ENCODE assay signal across 11 mouse cellular contexts in genomic region chr6:29695290-29695674, GRCm38 (mm10). TPM values are rescaled to one million over a fixed set of nuclear protein-coding genes. Genes with fewer than 3 reads are reported as not detected.
DNase-seq lines count a peak whose midpoint lies in the region; ATAC-seq and TF ChIP-seq lines count a peak whose summit lies in the region.
"Had no signal": no experiment of that assay in that cellular context is flagged by ENCODE, and none has a peak within 500 bp of the region (broad histone marks: within the 10 kb centered on the region; RNA-seq: fewer than 3 reads in every experiment).

No protein-coding gene starts in this region.

- H3K4me3 ChIP-seq in heart, embryonic 15.5 days, result 0 out of 2 replicates have a peak overlapping the region, but pooled peaks have one; percentile 76
- no peak overlapping the region for H3K4me3 ChIP-seq in stomach, embryonic 14.5 days (ENCODE audit: low read depth, low read length)
- H3K4me3 ChIP-seq in stomach, postnatal 0 days (ENCODE audit: low read depth, low read length), result no peak overlapping the region
- peak overlapping the region; percentile 97 for H3K4me3 ChIP-seq in liver, embryonic 12.5 days

- H3K27me3 ChIP-seq in heart, embryonic 15.5 days, result peaks cover 34% of the 10 kb centered on the region
- no peaks in the 10 kb centered on the region for H3K27me3 ChIP-seq in stomach, embryonic 14.5 days (ENCODE audit: control insufficient read depth, insufficient read depth, low read length)
- H3K27me3 ChIP-seq in stomach, postnatal 0 days (ENCODE audit: control insufficient read depth, insufficient read depth, low read length), result no peaks in the 10 kb centered on the region; the same call in 1 of the 2 replicates
- peaks cover 32% of the 10 kb centered on the region for H3K27me3 ChIP-seq in liver, embryonic 12.5 days (replicated peaks)

- no peak overlapping the region for H3K27ac ChIP-seq in heart, embryonic 15.5 days
- H3K27ac ChIP-seq in stomach, embryonic 14.5 days (ENCODE audit: low read length), result no peak overlapping the region
- H3K27ac ChIP-seq in stomach, postnatal 0 days (replicated peaks), result no peak overlapping the region
- H3K27ac ChIP-seq in liver, embryonic 12.5 days, result peak overlapping the region; percentile 98
- H3K27ac ChIP-seq: embryonic facial prominence, embryonic 13.5 days had no signal

- peak overlapping the region; percentile 21; the same call in 1 of the 2 replicates for H3K4me2 ChIP-seq in heart, embryonic 15.5 days
- peak overlapping the region; percentile 97; the same call in 1 of the 2 replicates for H3K4me2 ChIP-seq in stomach, embryonic 14.5 days (replicated peaks; ENCODE audit: low read depth, low read length)
- H3K4me2 ChIP-seq in stomach, postnatal 0 days (replicated peaks; ENCODE audit: low read depth), result no peak overlapping the region
- H3K4me2 ChIP-seq in liver, embryonic 12.5 days, result peak overlapping the region; percentile 89

- H3K9ac ChIP-seq in heart, embryonic 15.5 days, result no peak overlapping the region
- H3K9ac ChIP-seq in stomach, embryonic 14.5 days (replicated peaks; ENCODE audit: low read depth, low read length), result no peak overlapping the region
- H3K9ac ChIP-seq in stomach, postnatal 0 days (ENCODE audit: low read length), result no peak overlapping the region
- peak overlapping the region; percentile 100 for H3K9ac ChIP-seq in liver, embryonic 12.5 days

- intact Hi-C loops in heart, postnatal 14 days (cut with DNase I), result no loop called here

- TF ChIP-seq EP300 in stomach, postnatal 0 days (optimal IDR thresholded peaks at IDR 0.05), result no peak

- no peak for ATAC-seq in heart, embryonic 15.5 days (replicated peaks; ENCODE audit: insufficient number of reproducible peaks, insufficient read depth, low FRiP score, low read depth)
- no peak for ATAC-seq in stomach, embryonic 14.5 days (ENCODE audit: insufficient number of reproducible peaks, insufficient read depth, low FRiP score, low read depth)
- no peak for ATAC-seq in stomach, postnatal 0 days (ENCODE audit: low FRiP score, low TSS enrichment)
- no peak for ATAC-seq in liver, embryonic 12.5 days
- ATAC-seq: inflammation-experienced regulatory T-cells, adult 6 months had no signal

- no peaks in the 10 kb centered on the region for H3K36me3 ChIP-seq in heart, embryonic 15.5 days
- H3K36me3 ChIP-seq in stomach, embryonic 14.5 days (ENCODE audit: control insufficient read depth, insufficient read depth, low read length), result no peaks in the 10 kb centered on the region
- H3K36me3 ChIP-seq in stomach, postnatal 0 days (ENCODE audit: control insufficient read depth, insufficient read depth, low read length), result no peaks in the 10 kb centered on the region
- peaks cover 27% of the 10 kb centered on the region for H3K36me3 ChIP-seq in liver, embryonic 12.5 days
- H3K36me3 ChIP-seq: embryonic facial prominence, embryonic 13.5 days had no signal

- no peak for TF ChIP-seq CTCF in stomach, postnatal 0 days (IDR thresholded peaks at IDR 0.05; ENCODE audit: low read depth)

- 61% methylated on average over 3 of the region's 3 CpGs for WGBS in heart, embryonic 15.5 days
- WGBS in stomach, embryonic 14.5 days, result 56% methylated on average over 3 of the region's 3 CpGs
- WGBS in stomach, postnatal 0 days, result 52% methylated on average over 3 of the region's 3 CpGs
- WGBS in liver, embryonic 12.5 days (ENCODE audit: insufficient replicate concordance), result 26% methylated on average over 3 of the region's 3 CpGs

- H3K9me3 ChIP-seq in heart, embryonic 15.5 days (replicated peaks), result no peaks in the 10 kb centered on the region
- no peaks in the 10 kb centered on the region for H3K9me3 ChIP-seq in stomach, embryonic 14.5 days (ENCODE audit: control insufficient read depth, low read depth, low read length)
- H3K9me3 ChIP-seq in stomach, postnatal 0 days (ENCODE audit: control insufficient read depth, low read length), result no peaks in the 10 kb centered on the region
- no peaks in the 10 kb centered on the region for H3K9me3 ChIP-seq in liver, embryonic 12.5 days (replicated peaks)
- H3K9me3 ChIP-seq: embryonic facial prominence, embryonic 13.5 days had no signal

- no peak for DNase-seq in heart, postnatal 14 days
- no peak for DNase-seq in stomach, postnatal 0 days (ENCODE audit: low spot score)
- no peak for DNase-seq in adrenal gland, adult 18-20 months (ENCODE audit: low spot score in 2 of 2)
- DNase-seq in urinary bladder, adult 2 months (ENCODE audit: low spot score), result no peak
- no peak for DNase-seq in left cerebral cortex, adult 18-20 months (ENCODE audit: low spot score in 2 of 2)
- DNase-seq: lung, postnatal 14 days had no signal

- H3K4me1 ChIP-seq in heart, embryonic 15.5 days (replicated peaks), result peaks cover 13% of the 10 kb centered on the region
- H3K4me1 ChIP-seq in stomach, embryonic 14.5 days (ENCODE audit: control insufficient read depth, insufficient read depth, low read length), result 0 out of 2 replicates have a peak, but pooled peaks cover 5% of the 10 kb centered on the region
- H3K4me1 ChIP-seq in stomach, postnatal 0 days (replicated peaks; ENCODE audit: control insufficient read depth, insufficient read depth), result 0 out of 2 replicates have a peak, but pooled peaks cover 3% of the 10 kb centered on the region
- peaks cover 57% of the 10 kb centered on the region for H3K4me1 ChIP-seq in liver, embryonic 12.5 days

RNA-seq across cellular contexts. Expression of gene Tspan33, which starts 1.3 kb away (rescaled TPM):
- polyA plus RNA-seq in heart, embryonic 15.5 days (2015; fragmentation: Nextera tagmentation; extraction: Ambion mirVana), result 3.8 and 5.9 TPM in 2 replicates
- total RNA-seq in heart, postnatal 14 days (2021), result 1 to 10 TPM; 1.3 to 2.4 TPM
- polyA plus RNA-seq in stomach, embryonic 14.5 days (2014; fragmentation: Nextera tagmentation; extraction: Ambion mirVana), result 2.2 and 2.3 TPM in 2 replicates
- 4.0 and 4.4 TPM in 2 replicates for polyA plus RNA-seq in stomach, postnatal 0 days (2015; fragmentation: Nextera tagmentation; extraction: Ambion mirVana)
- 197 and 203 TPM in 2 replicates for polyA plus RNA-seq in liver, embryonic 12.5 days (2016; fragmentation: Nextera tagmentation; extraction: Ambion mirVana)
- 1 to 10 TPM; 2.5 to 4.0 TPM for total RNA-seq in adrenal gland, adult 18-20 months (2021)
- 2.0 and 2.2 TPM in 2 replicates for polyA plus RNA-seq in urinary bladder, adult 2 months (2012; rRNA removed)
- total RNA-seq in left cerebral cortex, adult 18-20 months (2021), result 10 to 100 TPM; 23.1 to 25.9 TPM

RNA-seq across cellular contexts. Expression of gene Smo, which starts 40.0 kb away (rescaled TPM):
- polyA plus RNA-seq in heart, embryonic 15.5 days (2015; fragmentation: Nextera tagmentation; extraction: Ambion mirVana), result 14.2 and 24.4 TPM in 2 replicates
- total RNA-seq in heart, postnatal 14 days (2021), result 10 to 100 TPM; 16.8 to 17.6 TPM
- polyA plus RNA-seq in stomach, embryonic 14.5 days (2014; fragmentation: Nextera tagmentation; extraction: Ambion mirVana), result 49.8 and 58.4 TPM in 2 replicates
- polyA plus RNA-seq in stomach, postnatal 0 days (2015; fragmentation: Nextera tagmentation; extraction: Ambion mirVana), result 10.8 and 14.1 TPM in 2 replicates
- 10.4 and 11.1 TPM in 2 replicates for polyA plus RNA-seq in liver, embryonic 12.5 days (2016; fragmentation: Nextera tagmentation; extraction: Ambion mirVana)
- 10 to 100 TPM; 30.8 to 47.8 TPM for total RNA-seq in adrenal gland, adult 18-20 months (2021)
- 30.5 and 42.6 TPM in 2 replicates for polyA plus RNA-seq in urinary bladder, adult 2 months (2012; rRNA removed)
- total RNA-seq in left cerebral cortex, adult 18-20 months (2021), result 1 to 10 TPM; 8.3 to 9.1 TPM
- polyA plus RNA-seq: inflammation-experienced regulatory T-cells, adult 6 months had no signal

Comparison
In these comparisons a context has a peak if more than half of its experiments do, and no peak if none do; other contexts are left out.
1. H3K4me3 ChIP-seq: peak in heart, embryonic 15.5 days (single experiment) and liver, embryonic 12.5 days (single experiment); none in stomach, embryonic 14.5 days (single experiment) and stomach, postnatal 0 days (single experiment).
2. RNA of gene Tspan33, which starts 1.3 kb away (polyA plus RNA-seq): 197 to 203 TPM in liver, embryonic 12.5 days; 4.0 to 4.4 TPM in stomach, postnatal 0 days, 3.8 to 5.9 TPM in heart, embryonic 15.5 days, 2.2 to 2.3 TPM in stomach, embryonic 14.5 days and 2.0 to 2.2 TPM in urinary bladder, adult 2 months; every median in the first group is over 10 times any median in the second.